Mouse (Mus musculus) granulocyte monocyte progenitor cell, adult 5-6 weeks (primary cell): Measurements from ENCODE around the gene Bloc1s1. TPM values are rescaled to one million over a fixed set of nuclear protein-coding genes. Genes with fewer than 3 reads are reported as not detected.

ENCODE experiments used
- ATAC-seq: replicated peaks from 2 replicates; pipeline ENCODE4 v1.8.0; 2016; ENCODE audit warnings: mild to moderate bottlenecking, moderate TSS enrichment, inconsistent platforms; ENCODE audit not compliant: poor library complexity, severe bottlenecking
- total RNA-seq, 2 experiments: library from RNA; stranded (forward) in 1 of 2; stranded (reverse) in 1 of 2; fragments of 200-712, 200-1000 nt in 1 of 2; fragments of >200 nt in 1 of 2; fragmentation: Nextera tagmentation in 1 of 2; gene quantifications; 2 replicates each; pipeline ENCODE4 v1.2.3; 2014 to 2017

Bloc1s1 gene
- total RNA-seq, 2 experiments from 2014 or later = 71.3 to 124 TPM

GRCm38 (mm10) chr10:128911430-128911829, 12.4 kb downstream of the Bloc1s1 start:
- peak; percentile 50 for ATAC-seq

GRCm38 (mm10) chr10:128910066-128910841, 13.6 kb downstream of the Bloc1s1 start:
- ATAC-seq = peak; percentile 28

GRCm38 (mm10) chr10:128909567-128910028, 14.2 kb downstream of the Bloc1s1 start:
- ATAC-seq = peak; percentile 69

GRCm38 (mm10) chr10:128908778-128909448, 14.9 kb downstream of the Bloc1s1 start:
- no peak for ATAC-seq

- no peak for ATAC-seq
Observed at GRCm38 (mm10) chr10:128904812-128905211, 19.0 kb downstream of the Bloc1s1 start.

- peak; percentile 76 for ATAC-seq
Observed at GRCm38 (mm10) chr10:128902409-128902988, 21.3 kb downstream of the Bloc1s1 start.

DNA sequence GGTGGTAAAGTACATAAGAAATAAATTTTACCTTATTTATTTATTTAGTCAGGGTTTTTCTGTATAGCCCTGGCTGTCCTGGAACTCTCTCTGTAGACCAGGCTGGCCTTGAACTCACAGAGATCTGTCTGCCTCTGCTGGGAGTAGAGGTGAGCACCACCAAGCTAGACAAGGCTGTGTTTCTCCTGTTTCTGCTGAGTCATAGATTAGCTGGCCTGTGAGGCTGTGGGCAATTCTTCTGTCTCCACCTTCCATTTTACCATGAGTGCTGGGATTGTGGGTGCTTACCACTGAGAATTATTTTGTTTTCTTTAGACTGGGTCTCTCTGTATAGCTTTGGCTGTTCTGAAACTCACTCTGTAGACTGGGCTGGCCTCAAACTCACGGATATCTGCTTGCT, 22.4 kb downstream of the Bloc1s1 start:
- no peak for ATAC-seq

GRCm38 (mm10) chr10:128900698-128901097, 23.1 kb downstream of the Bloc1s1 start, which contains the start of gene Cd63:
Cd63 (plus strand) TSS chr10:128900989.
- ATAC-seq = peak; percentile 26

DNA sequence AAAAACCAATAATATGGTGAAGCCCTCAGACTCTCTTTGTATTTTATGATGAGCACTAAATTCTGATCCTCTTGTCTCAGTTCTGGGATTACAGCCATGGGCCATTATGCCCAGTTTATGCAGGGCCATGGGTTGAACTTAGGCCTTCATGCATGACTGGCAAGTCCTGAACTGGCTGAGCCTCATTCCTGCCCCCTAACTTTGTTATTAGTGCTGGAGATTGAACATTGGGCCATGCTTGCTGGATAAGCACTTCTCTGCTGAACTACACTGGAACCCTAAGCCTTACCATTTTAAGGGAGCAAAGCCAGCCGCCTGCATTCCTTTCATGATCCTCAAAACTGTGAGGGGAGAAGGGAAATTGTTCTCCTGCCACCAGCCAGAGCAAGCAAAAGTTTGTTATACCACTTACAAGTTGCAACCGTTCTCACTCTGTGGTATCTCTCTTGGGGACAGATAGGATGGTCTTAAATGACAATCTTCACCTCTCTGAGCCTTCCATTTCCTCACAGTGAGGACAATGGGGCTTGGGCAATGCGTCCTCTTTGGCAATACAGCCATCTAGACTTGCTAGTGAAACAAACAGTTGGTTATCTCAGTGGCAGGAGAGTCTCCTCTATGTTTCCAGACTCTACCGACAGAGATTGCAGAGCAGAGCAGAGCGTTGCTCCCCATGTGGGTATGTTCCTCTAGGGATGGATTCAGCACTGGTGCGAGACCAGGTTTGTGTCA, 23.9 kb downstream of the Bloc1s1 start:
- peak; percentile 62 for ATAC-seq

GRCm38 (mm10) chr10:128897501-128897900, 26.3 kb downstream of the Bloc1s1 start:
- no peak for ATAC-seq

DNA sequence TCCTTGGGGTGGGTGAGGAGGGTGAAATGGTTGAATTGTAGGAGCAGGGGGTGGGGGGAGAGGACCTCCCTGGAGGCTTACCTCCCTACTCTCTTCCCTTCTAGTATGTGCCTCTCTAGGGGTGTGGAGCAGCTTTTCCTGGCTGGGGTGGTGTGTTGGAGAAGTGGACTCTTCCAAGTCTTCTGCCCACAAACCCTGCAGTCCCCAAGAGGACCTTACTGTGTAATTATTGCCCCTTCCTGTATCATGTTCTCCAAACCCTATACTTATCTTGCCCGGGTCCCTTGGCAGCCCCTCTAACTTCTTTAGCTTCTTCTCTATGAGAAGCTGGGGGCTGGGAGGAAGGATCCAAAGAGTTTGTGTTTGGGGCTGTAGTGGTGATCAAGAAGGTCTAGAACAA, 27.0 kb downstream of the Bloc1s1 start:
- ATAC-seq = no peak

GRCm38 (mm10) chr10:128895952-128896693, 27.7 kb downstream of the Bloc1s1 start:
- ATAC-seq = peak; percentile 18

GRCm38 (mm10) chr10:128895437-128895836, 28.4 kb downstream of the Bloc1s1 start:
- ATAC-seq = peak; percentile 59

DNA sequence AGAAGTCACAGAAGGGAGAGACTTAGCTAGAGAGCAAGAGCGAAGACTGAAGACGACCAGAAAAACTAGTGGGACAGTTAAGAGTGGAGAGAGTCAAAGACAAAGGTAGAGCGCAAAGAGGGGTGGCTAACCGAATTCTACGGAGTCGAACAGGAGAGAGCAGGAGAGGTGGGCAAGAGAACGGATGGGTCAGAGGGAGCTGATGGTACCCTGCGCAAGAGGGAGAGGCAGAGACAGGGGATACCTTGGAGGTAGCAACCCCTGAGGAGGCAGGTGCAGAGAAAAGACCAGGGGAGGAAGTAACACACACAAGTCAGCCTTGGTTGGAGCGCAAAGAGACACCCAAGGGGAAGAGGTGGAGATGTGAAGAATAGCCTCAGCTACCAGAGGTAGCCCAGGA, 31.6 kb downstream of the Bloc1s1 start:
- no peak for ATAC-seq

GRCm38 (mm10) chr10:128891296-128892094, 32.3 kb downstream of the Bloc1s1 start, which contains the start of gene Gdf11:
Gdf11 (minus strand) TSS chr10:128891718.
- ATAC-seq = peak; percentile 25; the same call in 1 of the 2 replicates

DNA sequence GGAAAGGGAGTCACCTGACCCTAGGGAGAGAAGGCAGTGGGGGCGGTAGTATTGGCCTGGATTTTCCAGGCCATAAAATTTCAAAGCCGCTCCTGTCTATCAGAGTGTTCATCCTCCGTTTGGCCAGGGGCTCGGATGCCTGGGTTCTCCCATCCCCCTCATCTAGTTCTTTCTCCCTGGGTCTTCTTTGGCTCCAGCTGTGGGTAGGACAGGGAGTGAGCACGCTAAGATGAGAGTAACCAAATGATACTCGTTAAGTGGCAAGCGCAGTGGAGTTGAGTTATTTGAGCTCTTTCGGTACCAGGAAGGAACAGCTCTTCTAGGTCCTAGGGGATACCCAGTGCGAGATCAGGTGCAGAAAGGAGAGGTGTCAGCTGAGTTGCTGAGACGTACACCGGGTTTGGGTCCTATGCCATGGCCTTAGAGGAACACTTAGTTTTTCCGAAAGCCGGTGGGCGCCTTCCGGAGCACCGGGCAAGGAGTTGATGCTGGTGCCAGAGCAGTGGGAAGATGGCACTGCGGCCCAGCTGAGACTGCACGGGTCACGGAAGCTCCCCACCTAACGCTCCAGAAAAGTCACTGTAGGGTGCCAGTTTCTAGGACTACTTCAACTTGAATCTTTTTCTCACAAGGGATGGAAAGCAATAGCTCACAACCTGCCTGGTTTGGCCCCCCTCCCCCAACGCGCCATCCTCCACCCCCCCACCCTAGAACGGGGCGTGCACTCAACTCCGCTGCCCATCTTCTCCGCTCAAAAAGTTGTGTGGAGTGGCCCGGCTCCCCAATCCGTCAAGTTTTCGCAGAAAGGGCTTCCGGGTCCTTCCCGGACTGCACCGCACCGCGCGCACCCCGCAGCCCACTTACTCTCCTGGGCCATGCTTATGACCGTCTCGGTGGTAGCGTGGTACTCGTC, 33.2 kb downstream of the Bloc1s1 start:
- peak; percentile 22 for ATAC-seq

DNA sequence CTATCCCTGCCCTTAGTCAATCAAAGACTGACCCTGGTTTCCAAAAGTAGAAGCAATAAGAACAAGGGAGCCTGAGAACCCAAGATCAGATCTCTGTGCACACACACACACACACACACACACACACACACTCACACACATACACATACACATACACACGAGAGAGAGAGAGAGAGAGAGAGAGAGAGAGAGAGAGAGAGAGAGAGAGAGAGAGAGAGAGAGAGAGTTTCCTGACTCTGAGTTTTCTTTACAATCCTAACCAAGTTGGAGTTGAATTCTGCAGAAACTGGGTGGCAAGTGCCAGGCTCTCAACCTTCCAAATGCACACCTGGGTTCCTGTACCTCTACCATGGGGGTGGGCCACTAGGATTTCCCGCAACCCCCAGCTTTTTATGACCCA, 34.0 kb downstream of the Bloc1s1 start:
- no peak for ATAC-seq
